Mouse (Mus musculus) neutrophil, adult 65 days (primary cell): ENCODE results near the gene Psmc5. TPM values are rescaled to one million over a fixed set of nuclear protein-coding genes. Genes with fewer than 3 reads are reported as not detected.

ENCODE experiments used
- total RNA-seq: library from RNA; stranded (reverse); gene quantifications from 2 replicates; pipeline ENCODE4 v1.2.4, GENCODE M21; 2023

The Psmc5 gene
- 26.6 and 32.7 TPM in 2 replicates for total RNA-seq

DNA sequence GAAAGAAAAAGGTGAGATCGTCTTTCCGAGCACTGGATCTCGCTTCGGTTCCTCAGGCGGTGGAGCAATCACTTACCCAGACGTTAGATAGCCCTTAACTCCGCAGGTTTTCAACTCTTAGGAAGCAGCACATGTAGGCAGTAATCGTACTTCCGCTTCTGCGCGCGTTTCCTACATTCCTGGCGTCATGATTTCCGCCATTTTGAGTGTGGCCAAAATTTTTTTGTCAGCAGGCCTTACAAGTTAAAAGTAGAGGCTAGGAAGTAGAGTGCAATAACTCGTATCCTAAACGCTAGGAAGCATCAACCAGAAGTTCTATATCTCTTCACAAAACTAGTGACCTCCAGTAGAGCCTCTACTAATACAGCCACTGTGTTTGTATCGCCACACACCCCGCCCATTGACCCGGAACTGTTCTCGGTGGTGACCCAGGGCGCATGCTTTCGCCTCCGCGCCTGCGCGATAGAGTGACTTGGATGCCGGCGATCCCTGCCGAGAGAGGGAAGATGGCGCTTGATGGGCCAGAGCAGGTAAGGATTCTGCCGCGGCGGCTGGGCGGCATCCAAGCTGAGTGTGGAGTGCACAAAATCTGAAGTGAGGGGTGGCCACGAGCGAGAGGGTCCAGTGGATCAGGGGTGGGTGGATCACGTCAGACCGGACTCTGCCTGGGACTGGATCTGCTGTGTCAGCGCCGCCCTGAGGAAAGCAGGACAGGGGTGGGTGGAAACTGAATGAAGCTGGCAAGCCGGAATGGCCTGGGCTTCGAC is at the start of gene Psmc5, which contains the start of gene Ftsj3:
TSS of gene Psmc5 (plus strand) at position 470 of the 767 bp plus-strand sequence.
TSS of gene Ftsj3 (minus strand) at position 395 of the 767 bp plus-strand sequence.

DNA sequence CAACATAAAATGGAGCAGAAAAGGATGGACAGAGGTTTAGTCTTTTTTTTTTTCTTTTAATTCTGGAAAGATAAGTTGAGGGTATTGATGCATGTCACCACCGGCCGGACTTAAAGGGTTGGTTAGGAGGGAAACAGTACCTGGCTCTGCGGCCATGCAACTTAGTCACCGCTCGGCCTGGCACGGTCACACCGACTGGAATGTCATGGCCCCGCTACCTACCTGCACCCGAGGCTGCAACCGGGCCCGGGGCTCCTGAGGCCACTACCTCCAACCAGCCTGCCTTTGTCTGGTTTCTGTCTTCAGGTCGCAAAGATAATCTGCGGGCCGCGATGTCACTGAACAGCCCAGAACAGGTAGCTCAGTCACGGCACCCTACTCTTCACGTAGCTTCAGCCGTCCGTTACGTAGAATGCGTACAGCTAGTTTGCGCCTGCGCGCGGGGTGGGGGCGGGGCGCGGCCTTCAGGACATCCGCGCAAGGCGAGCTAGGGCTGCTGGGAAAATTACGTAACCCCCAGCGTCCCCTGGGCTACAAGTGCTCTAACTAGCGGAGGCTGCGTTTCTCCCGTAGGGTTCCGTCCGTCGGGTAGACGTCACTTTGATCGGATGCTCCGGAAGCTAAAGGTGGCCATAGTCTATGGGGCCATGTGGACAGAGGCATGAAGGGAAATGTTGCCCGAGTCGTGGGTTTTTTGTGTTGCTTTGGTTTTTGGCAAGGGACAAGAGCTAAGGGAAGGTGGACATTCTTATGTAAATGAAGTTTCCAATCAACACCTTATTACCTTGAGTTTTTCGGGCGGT is 39.8 kb upstream of the Psmc5 start, which contains the start of gene Ccdc47:
TSS of gene Ccdc47 (minus strand) at position 418 of the 803 bp plus-strand sequence.

DNA sequence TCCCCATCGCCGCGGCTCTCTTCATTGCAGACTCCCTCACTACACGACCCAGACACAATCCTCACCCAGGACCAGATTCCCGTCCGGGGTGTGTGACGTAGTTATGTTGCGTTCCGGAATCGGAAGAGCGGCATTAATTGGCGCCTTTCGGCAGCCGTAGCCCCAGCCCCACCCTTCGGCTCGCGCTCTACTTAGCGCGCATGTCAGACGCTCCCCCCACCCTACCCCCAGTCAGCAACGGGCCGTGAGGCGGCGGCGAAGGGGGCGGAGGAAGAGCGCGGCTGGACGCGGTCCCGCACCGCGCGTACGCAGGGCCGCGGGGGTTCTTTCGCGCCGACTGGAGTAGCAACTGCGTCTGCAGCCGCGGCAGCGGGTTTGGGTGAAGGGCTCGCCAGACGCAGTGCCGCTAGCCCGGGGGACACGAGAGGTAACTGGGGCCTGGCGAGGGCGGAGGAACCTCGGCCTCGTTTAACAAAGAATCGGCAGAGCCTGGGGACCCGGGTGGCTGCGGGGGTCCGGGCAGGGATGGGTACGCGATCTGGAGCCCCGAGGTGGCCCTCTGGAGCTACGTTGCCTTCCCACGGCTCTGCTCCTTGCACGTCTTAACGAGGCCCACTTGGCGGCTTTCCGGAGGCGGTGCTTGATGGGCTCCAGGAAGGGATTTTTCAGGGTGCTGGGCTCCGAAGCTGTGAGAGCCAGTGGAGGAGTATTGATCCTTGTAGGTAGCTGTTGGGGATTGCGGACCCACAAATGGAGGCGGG is 39.0 kb upstream of the Psmc5 start, which contains the start of gene Ddx42:
TSS of gene Ddx42 (plus strand) at position 197 of the 761 bp plus-strand sequence.

DNA sequence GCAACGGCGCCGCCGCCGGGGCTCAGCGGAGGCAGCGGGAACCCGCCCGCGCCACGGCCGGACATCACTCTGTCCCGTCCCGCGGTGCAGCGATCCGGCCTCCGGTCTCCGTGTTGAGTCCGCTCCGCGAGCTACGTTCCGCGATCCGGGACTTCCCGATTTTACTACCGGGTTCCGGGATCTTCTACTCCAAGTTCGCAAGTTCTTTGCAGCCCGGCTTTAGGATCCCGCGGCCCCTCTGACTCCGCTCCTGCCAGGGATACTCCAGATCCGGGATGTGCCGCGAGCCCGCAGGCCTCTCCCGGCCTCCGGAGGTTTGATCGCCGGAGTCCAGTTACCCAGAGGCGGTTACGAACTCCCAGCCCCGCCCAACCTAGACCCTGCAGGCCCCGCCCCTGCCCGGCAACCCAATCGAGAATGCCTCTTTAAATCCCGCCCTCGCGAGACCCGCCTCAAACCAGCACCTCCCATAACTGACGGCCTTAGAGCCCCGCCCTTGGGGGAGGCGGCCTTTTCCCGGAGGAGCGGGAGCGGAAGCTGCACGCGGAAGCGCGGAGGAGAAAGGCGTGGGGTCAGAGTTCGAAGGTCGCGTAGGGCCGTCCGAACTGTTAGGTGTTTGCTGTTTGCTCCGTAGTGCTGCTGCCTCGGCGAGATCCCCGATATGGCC is 16.8 kb downstream of the Psmc5 start, which contains the start of gene Smarcd2:
TSS of gene Smarcd2 (minus strand) at position 329 of the 667 bp plus-strand sequence.

DNA sequence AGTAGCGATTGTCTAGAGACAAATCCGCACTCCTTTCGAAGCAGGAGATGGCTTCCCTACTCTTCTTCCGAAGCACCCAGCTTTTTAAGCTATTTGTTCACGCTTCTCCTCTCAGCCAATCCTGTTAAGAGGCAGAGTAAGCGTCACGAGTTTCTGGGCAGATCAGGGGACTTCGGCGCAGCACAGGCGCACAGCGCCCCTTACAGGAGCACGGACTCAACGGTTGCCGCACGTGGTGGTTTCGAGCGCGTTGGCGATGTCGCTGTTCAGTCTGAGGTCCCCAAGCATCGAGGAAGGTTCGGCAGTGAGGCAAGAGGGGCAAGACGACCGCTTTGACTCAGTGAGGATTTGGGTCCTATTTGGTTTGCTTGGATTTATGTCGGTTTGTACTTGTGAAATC is 20.5 kb downstream of the Psmc5 start, which contains the start of gene Tcam1:
TSS of gene Tcam1 (plus strand) at position 219 of the 400 bp plus-strand sequence.

DNA sequence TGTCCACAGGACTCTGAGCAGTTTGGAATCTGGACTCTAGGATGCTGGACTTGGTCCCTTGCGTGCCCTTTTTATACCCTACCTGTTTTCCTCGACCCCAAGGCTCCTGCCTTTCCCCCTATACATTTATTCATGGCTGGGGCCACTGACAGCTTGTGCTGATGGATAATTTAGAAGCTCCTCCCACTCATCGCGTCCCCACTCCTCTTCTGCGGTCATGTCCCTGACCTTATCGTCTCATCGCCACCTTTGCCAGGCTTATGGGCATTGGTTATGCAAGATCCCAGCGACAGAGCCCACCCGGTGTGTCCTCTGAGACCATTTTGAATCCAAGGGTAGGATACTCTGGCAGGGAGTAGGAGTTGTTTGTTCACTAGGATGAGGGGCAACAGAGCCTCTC is 45.8 kb downstream of the Psmc5 start, which contains the start of gene Gh:
TSS of gene Gh (minus strand) at position 101 of the 400 bp plus-strand sequence.

Other genes starting within 250 kb of the Psmc5 start
- not detected in 2 replicates for gene Kcnh6, start 248.0 kb upstream of the Psmc5 start, total RNA-seq
- gene Dcaf7, start 219.3 kb upstream of the Psmc5 start, total RNA-seq = 43.3 and 48.1 TPM in 2 replicates
- gene Taco1, start 190.1 kb upstream of the Psmc5 start, total RNA-seq = 3.5 and 4.1 TPM in 2 replicates
- 193 and 212 TPM in 2 replicates for gene Map3k3, start 171.5 kb upstream of the Psmc5 start, total RNA-seq
- gene Gm10840, start 95.3 kb upstream of the Psmc5 start, total RNA-seq = 2.3 and 4.2 TPM in 2 replicates
- 392 and 416 TPM in 2 replicates for gene Limd2, start 95.3 kb upstream of the Psmc5 start, total RNA-seq
- 19.7 and 23.4 TPM in 2 replicates for gene Strada, start 54.0 kb upstream of the Psmc5 start, total RNA-seq
- 22.5 and 24.8 TPM in 2 replicates for gene Ccdc47, start 39.8 kb upstream of the Psmc5 start, total RNA-seq
- gene Ddx42, start 39.2 kb upstream of the Psmc5 start, total RNA-seq = 35.1 and 40.9 TPM in 2 replicates
- gene Ftsj3, start 75 bp upstream of the Psmc5 start, total RNA-seq = 11.2 and 27.4 TPM in 2 replicates
- gene Smarcd2, start 16.8 kb downstream of the Psmc5 start, total RNA-seq = 74.7 and 86.4 TPM in 2 replicates
- gene Tcam1, start 20.5 kb downstream of the Psmc5 start, total RNA-seq = 0.16 TPM in 1 of 2 replicates, not detected in the other
- gene Gh, start 45.7 kb downstream of the Psmc5 start, total RNA-seq = not detected in 2 replicates
- gene Cd79b, start 58.6 kb downstream of the Psmc5 start, total RNA-seq = 3.8 and 15.6 TPM in 2 replicates
- gene Scn4a, start 97.1 kb downstream of the Psmc5 start, total RNA-seq = 0.07 and 0.09 TPM in 2 replicates
- not detected in 2 replicates for gene Prr29, start 109.3 kb downstream of the Psmc5 start, total RNA-seq
- 8.5 and 16.0 TPM in 2 replicates for gene Icam2, start 131.9 kb downstream of the Psmc5 start, total RNA-seq
- 43.2 and 55.9 TPM in 2 replicates for gene Ern1, start 231.7 kb downstream of the Psmc5 start, total RNA-seq